8 mouse cellular contexts compared by ENCODE assay signal in the genomic region with DNA sequence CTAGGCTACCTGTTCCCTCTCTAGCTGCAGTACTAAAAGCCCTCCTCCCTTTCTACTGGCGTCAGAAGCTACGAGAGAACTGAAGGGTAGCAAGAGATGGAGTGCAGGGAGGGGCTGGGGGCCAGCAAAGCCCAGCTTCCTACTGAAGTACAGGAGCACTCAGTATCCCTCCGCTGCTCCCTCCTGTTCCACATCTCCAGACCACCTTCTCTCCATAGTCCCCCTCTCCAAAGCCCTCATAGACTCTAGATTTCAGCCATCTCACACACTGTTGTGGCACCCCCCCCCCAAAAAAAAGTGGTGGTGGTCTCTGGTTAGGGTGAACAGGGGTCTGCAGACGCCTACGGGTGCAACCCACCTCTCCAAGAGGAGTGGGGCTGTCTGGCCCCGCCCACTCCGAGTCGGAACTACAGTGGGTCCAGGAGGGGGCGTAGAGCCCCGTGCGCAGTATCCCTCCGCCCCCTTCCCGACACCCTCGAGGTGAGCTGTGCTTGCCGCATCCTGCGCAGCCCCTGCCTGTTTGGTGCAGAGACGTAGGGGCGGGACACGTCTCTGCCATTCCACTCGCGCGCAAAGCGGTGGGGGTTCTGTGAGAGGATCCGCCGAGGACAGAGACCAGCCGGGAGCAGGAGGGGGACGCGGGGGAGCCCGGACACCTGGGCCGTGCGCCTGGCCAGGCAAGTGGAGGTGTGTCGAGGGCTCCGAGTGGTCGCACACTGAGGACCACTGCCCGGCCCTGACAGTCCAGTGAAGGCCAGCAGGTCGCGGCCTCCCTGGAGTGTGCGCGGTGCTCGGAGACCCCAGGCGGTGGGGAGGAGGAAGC. TPM values are rescaled to one million over a fixed set of nuclear protein-coding genes. Genes with fewer than 3 reads are reported as not detected.
DNase-seq lines count a peak whose midpoint lies in the region; ATAC-seq lines count a peak whose summit lies in the region.

No protein-coding gene starts in this region.

- no peaks in the 10 kb centered on the region for H3K4me1 ChIP-seq in intestine, embryonic 16.5 days (ENCODE audit: control insufficient read depth, insufficient read depth, low read length)

- no peaks in the 10 kb centered on the region for H3K9me3 ChIP-seq in intestine, embryonic 16.5 days (ENCODE audit: control insufficient read depth, low read length)

- intact Hi-C loops in left cerebral cortex, postnatal 25 days (cut with DNase I): loop anchor here (1.0 to 5.0 kb wide), 2 partner anchors 43 to 78 kb away; no protein-coding TSS in a partner anchor

- peak overlapping the region; percentile 66 for H3K4me3 ChIP-seq in intestine, embryonic 16.5 days (ENCODE audit: low read length)

- H3K9ac ChIP-seq in intestine, embryonic 16.5 days (ENCODE audit: low read depth, low read length): peak overlapping the region; percentile 79

- H3K27ac ChIP-seq in intestine, embryonic 16.5 days (ENCODE audit: low read length): peak overlapping the region; percentile 66

- 18% methylated on average over 34 of the region's 41 CpGs for WGBS in intestine, embryonic 16.5 days

- peak; percentile 71 for DNase-seq in adrenal gland, adult 2 months
- peak; percentile 43 for DNase-seq in embryo, embryonic 11.5 days (ENCODE audit: low read depth, low spot score)
- DNase-seq in gonadal fat pad, adult 2 months (ENCODE audit: low read depth): peak; percentile 0
- DNase-seq in left cerebral cortex, postnatal 25 days (ENCODE audit: low spot score in 2 of 2): peak; percentile 78 to 89
- peak; percentile 76 for DNase-seq in right cerebral cortex, postnatal 4 days
- peak; percentile 83 for DNase-seq in yolk sac, embryonic 10.5 days (ENCODE audit: low spot score)

- H3K36me3 ChIP-seq in intestine, embryonic 16.5 days (ENCODE audit: control insufficient read depth, insufficient read depth, low read length): no peaks in the 10 kb centered on the region

- H3K4me2 ChIP-seq in intestine, embryonic 16.5 days (ENCODE audit: low read depth, low read length): peak overlapping the region; percentile 56

- ATAC-seq in intestine, embryonic 16.5 days: peak; percentile 98
- peak; percentile 99 for ATAC-seq in megakaryocyte-erythroid progenitor cell, adult 5-6 weeks (replicated peaks; ENCODE audit: low FRiP score, low TSS enrichment, poor library complexity, severe bottlenecking)

- H3K27me3 ChIP-seq in intestine, embryonic 16.5 days (replicated peaks; ENCODE audit: control insufficient read depth, insufficient read depth, low read length): no peaks in the 10 kb centered on the region

RNA-seq across cellular contexts. Expression of gene Gprasp2, which starts 46.8 kb away (rescaled TPM):
- total RNA-seq in adrenal gland, adult 2 months (2021): 10 to 100 TPM; 21.9 to 30.6 TPM
- 10.2 and 21.5 TPM in 2 replicates for polyA plus RNA-seq in adrenal gland, adult 2 months (2012; rRNA removed)
- 8.6 and 9.0 TPM in 2 replicates for polyA plus RNA-seq in gonadal fat pad, adult 2 months (2012; rRNA removed)
- polyA plus RNA-seq in intestine, embryonic 16.5 days (2015; fragmentation: Nextera tagmentation; extraction: Ambion mirVana): 11.7 and 12.6 TPM in 2 replicates
- 100 to 1,000 TPM; 161 to 192 TPM for total RNA-seq in left cerebral cortex, postnatal 25 days (2021)
- total RNA-seq in megakaryocyte-erythroid progenitor cell, adult 5-6 weeks (2014; fragmentation: Nextera tagmentation): 0.52 and 1.5 TPM in 2 replicates
- 0.80 and 6.5 TPM in 2 replicates for total RNA-seq in megakaryocyte-erythroid progenitor cell, adult 5-6 weeks (2017)

Comparison
In these comparisons a context has a peak if more than half of its experiments do, and no peak if none do; other contexts are left out.
1. Peak in every context shown above with its lines: DNase-seq, ATAC-seq, H3K4me3 ChIP-seq and H3K27ac ChIP-seq.
2. DNase-seq: peak in every context shown above with its lines; median percentile 84 in left cerebral cortex, postnatal 25 days; 83 in yolk sac, embryonic 10.5 days; 76 in right cerebral cortex, postnatal 4 days; 71 in adrenal gland, adult 2 months; 43 in embryo, embryonic 11.5 days; 0 in gonadal fat pad, adult 2 months.
3. RNA of gene Gprasp2, which starts 46.8 kb away (total RNA-seq): 161 to 192 TPM in left cerebral cortex, postnatal 25 days; 21.9 to 30.6 TPM in adrenal gland, adult 2 months and 0.52 to 6.5 TPM in megakaryocyte-erythroid progenitor cell, adult 5-6 weeks; every median in the first group is over 4 times any median in the second.